Mouse (Mus musculus) fat pad, adult 2 months (tissue): Measurements from ENCODE around the gene Olfr1279.
"Not testable (repeated sequence)": the region's sequence is repeated elsewhere in the genome, so short reads cannot be mapped to it uniquely, and the experiment has no call there.

ENCODE experiments used
- DNase-seq: peaks from one replicate; pipeline ENCODE4 v3.0.0-alpha.2; 2011; ENCODE audit warnings: low read depth, low spot score; ENCODE audit errors: extremely low read depth

Olfr1279 gene

GRCm38 (mm10) chr2:111300374-111300773 lies at the start of gene Olfr1279:
TSS of gene Olfr1279 (plus strand) at chr2:111300635.
- no peak for DNase-seq

- DNase-seq: no peak
These were observed 46.2 kb upstream of the Olfr1279 start, which contains the start of gene Olfr1276 for GRCm38 (mm10) chr2:111254216-111254615. TSS of gene Olfr1276 (plus strand) at chr2:111254516.

- DNase-seq: no peak
These were observed 26.4 kb upstream of the Olfr1279 start, which contains the start of gene Olfr1277 for GRCm38 (mm10) chr2:111274006-111274405. TSS of gene Olfr1277 (minus strand) at chr2:111274106.

- DNase-seq: no peak
These were observed 10.6 kb upstream of the Olfr1279 start, which contains the start of gene Olfr1278 for GRCm38 (mm10) chr2:111289836-111290235. TSS of gene Olfr1278 (plus strand) at chr2:111290136.

GRCm38 (mm10) chr2:111298541-111298940 lies 1.9 kb upstream of the Olfr1279 start:
- no peak for DNase-seq

- no peak for DNase-seq
These were observed 13.3 kb downstream of the Olfr1279 start, which contains the start of gene Olfr1280 for GRCm38 (mm10) chr2:111313717-111314116. TSS of gene Olfr1280 (plus strand) at chr2:111314017.

- no peak for DNase-seq
These were observed 25.8 kb downstream of the Olfr1279 start, which contains the start of gene Olfr1281 for GRCm38 (mm10) chr2:111326220-111326619. TSS of gene Olfr1281 (plus strand) at chr2:111326520.

- DNase-seq: not testable (repeated sequence)
These were observed 33.3 kb downstream of the Olfr1279 start for GRCm38 (mm10) chr2:111333721-111334120.

GRCm38 (mm10) chr2:111335976-111336375 lies 35.5 kb downstream of the Olfr1279 start, which contains the start of gene Olfr1282:
TSS of gene Olfr1282 (minus strand) at chr2:111336076.
- no peak for DNase-seq
